Mouse (Mus musculus): ENCODE data around the gene Porcn.

GRCm38 (mm10) chrX:8203105-8203504, 3.2 kb downstream of the Porcn start:
- TF ChIP-seq CTCF (IDR thresholded peaks at IDR 0.05; ENCODE audit: control insufficient read depth, insufficient read depth, insufficient read length): no peak
- no peak for TF ChIP-seq MAX (IDR thresholded peaks at IDR 0.05)
- TF ChIP-seq USF1 (IDR thresholded peaks at IDR 0.05; ENCODE audit: low read depth): no peak
- TF ChIP-seq MYOD1 (IDR thresholded peaks at IDR 0.05; ENCODE audit: control insufficient read depth, insufficient read length, low read depth): no peak
- no peak for TF ChIP-seq MYOG (IDR thresholded peaks at IDR 0.05; ENCODE audit: control insufficient read depth, extremely low read depth, insufficient read length)
- TF ChIP-seq CEBPB (IDR thresholded peaks at IDR 0.05; ENCODE audit: low read depth): no peak
- TF ChIP-seq FOSL1 (IDR thresholded peaks at IDR 0.05; ENCODE audit: insufficient read depth, low read length, poor library complexity, severe bottlenecking): no peak

Measured in C2C12 (cell line).